Comparison of ENCODE assay signal across 9 mouse cellular contexts in the genomic region with DNA sequence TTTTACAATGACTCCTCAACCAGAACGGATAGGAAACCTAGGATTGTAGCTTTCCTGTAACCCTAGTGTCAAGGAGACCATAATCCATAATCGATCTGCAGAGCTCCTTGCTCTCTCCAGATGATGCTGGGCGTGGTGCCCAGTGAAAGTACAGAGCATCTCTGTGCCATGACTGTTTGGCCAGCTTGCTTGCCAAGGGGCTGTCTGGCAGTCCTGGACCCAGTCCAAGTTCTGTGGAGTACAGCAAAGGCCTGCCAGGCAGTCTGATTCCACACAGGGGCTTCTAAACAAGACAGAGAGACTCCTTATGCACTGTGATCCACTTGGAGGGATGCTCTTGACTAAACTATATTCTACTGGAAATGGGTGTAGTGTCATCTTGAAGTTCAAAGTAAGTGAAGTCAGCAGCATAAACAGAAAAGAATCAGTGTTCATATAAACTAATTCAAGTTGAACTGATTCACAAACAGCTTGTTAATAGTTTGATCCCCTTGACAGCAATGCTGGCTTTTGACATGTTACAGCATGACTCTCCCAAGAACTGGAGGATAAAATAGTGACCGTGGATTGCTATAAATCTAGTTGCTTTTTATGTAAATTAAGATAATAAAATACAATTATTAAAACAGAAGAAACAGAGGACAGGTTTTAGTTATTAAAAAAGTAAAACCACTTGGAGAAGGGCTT.
DNase-seq lines count a peak whose midpoint lies in the region; ATAC-seq lines count a peak whose summit lies in the region.
"Had no signal": no experiment of that assay in that cellular context is flagged by ENCODE, and none has a peak within 500 bp of the region (broad histone marks: within the 10 kb centered on the region; RNA-seq: fewer than 3 reads in every experiment).

No protein-coding gene starts in this region.

- ATAC-seq in cerebellum, adult (ENCODE audit: insufficient number of reproducible peaks, low FRiP score, low TSS enrichment), result peak; percentile 83
- ATAC-seq in hindbrain, embryonic 16.5 days, result peak; percentile 97
- peak; percentile 94 for ATAC-seq in midbrain, embryonic 16.5 days
- no peak for ATAC-seq in granulocyte monocyte progenitor cell, adult 5-6 weeks (replicated peaks; ENCODE audit: poor library complexity, severe bottlenecking)
- ATAC-seq: Patski had no signal

- H3K4me2 ChIP-seq in hindbrain, embryonic 16.5 days (ENCODE audit: low read length), result no peak overlapping the region
- no peak overlapping the region for H3K4me2 ChIP-seq in midbrain, embryonic 16.5 days (ENCODE audit: low read length)

- H3K4me1 ChIP-seq in hindbrain, embryonic 16.5 days (ENCODE audit: control insufficient read depth, insufficient read depth, low read depth, low read length), result no peaks in the 10 kb centered on the region
- no peaks in the 10 kb centered on the region for H3K4me1 ChIP-seq in midbrain, embryonic 16.5 days (ENCODE audit: control insufficient read depth, insufficient read depth, low read length)

- WGBS in hindbrain, embryonic 16.5 days, result 50% methylated on average over 4 of the region's 4 CpGs
- 69% methylated on average over 4 of the region's 4 CpGs for WGBS in midbrain, embryonic 16.5 days

- H3K27ac ChIP-seq in hindbrain, embryonic 16.5 days (ENCODE audit: low read depth, low read length), result no peak overlapping the region
- no peak overlapping the region for H3K27ac ChIP-seq in midbrain, embryonic 16.5 days (ENCODE audit: low read length)
- H3K27ac ChIP-seq: kidney, postnatal 0 days had no signal

- no peak overlapping the region for H3K4me3 ChIP-seq in hindbrain, embryonic 16.5 days (ENCODE audit: low read length)
- H3K4me3 ChIP-seq in midbrain, embryonic 16.5 days (ENCODE audit: low read depth, low read length), result no peak overlapping the region

- no peaks in the 10 kb centered on the region for H3K36me3 ChIP-seq in hindbrain, embryonic 16.5 days (ENCODE audit: control insufficient read depth, insufficient read depth, low read length)
- no peaks in the 10 kb centered on the region for H3K36me3 ChIP-seq in midbrain, embryonic 16.5 days (ENCODE audit: control insufficient read depth, insufficient read depth, low read length)

- peak; percentile 6 for DNase-seq in adrenal gland, adult 2 months
- no peak for DNase-seq in embryo, embryonic 11 days
- DNase-seq in ovary, postnatal 14 days (ENCODE audit: low spot score), result no peak

- H3K27me3 ChIP-seq in hindbrain, embryonic 16.5 days (replicated peaks; ENCODE audit: control insufficient read depth, insufficient read depth, low read length), result no peaks in the 10 kb centered on the region
- H3K27me3 ChIP-seq in midbrain, embryonic 16.5 days (ENCODE audit: control insufficient read depth, insufficient read depth, low read depth, low read length), result no peaks in the 10 kb centered on the region
- H3K27me3 ChIP-seq: Patski had no signal

- no peak overlapping the region for H3K9ac ChIP-seq in hindbrain, embryonic 16.5 days (ENCODE audit: low read depth, low read length)
- H3K9ac ChIP-seq in midbrain, embryonic 16.5 days (ENCODE audit: low read depth, low read length), result no peak overlapping the region

- no peaks in the 10 kb centered on the region for H3K9me3 ChIP-seq in hindbrain, embryonic 16.5 days (ENCODE audit: control insufficient read depth, low read length)
- H3K9me3 ChIP-seq in midbrain, embryonic 16.5 days (replicated peaks; ENCODE audit: control insufficient read depth, low read length, poor library complexity, severe bottlenecking), result no peaks in the 10 kb centered on the region
